Mouse (Mus musculus): ENCODE measurements around the gene Ppp3r1. TPM values are rescaled to one million over a fixed set of nuclear protein-coding genes. Genes with fewer than 3 reads are reported as not detected.

The Ppp3r1 gene
- 85.3 and 92.1 TPM in 2 replicates for polyA plus RNA-seq (2015; fragmentation: Nextera tagmentation; extraction: Ambion mirVana)

- H3K27ac ChIP-seq: peak within 1 kb of the TSS; percentile 98
- no peaks in the 10 kb centered on the region for H3K36me3 ChIP-seq
- under 1% methylated on average over 86 of the region's 89 CpGs for WGBS
- no peaks in the 10 kb centered on the region for H3K9me3 ChIP-seq (replicated peaks)
- H3K4me3 ChIP-seq (replicated peaks): peak within 1 kb of the TSS; percentile 80
- H3K4me2 ChIP-seq: peak within 1 kb of the TSS; percentile 83
- peak within 1 kb of the TSS; percentile 99 for H3K9ac ChIP-seq
- ATAC-seq (replicated peaks; ENCODE audit: low FRiP score): peak; percentile 98
- no peaks in the 10 kb centered on the region for H3K27me3 ChIP-seq
- peaks cover 23% of the 10 kb centered on the region for H3K4me1 ChIP-seq
These were observed at the start of gene Ppp3r1 for GRCm38 (mm10) chr11:17158858-17159737. Gene Ppp3r1, plus strand, starts transcription at chr11:17159263.

GRCm38 (mm10) chr11:17112419-17113090, 46.5 kb upstream of the Ppp3r1 start:
- Histone ChIP-seq H3K27me3 (no peaks in the 10 kb centered on the region), H3K4me1 (no peaks in the 10 kb centered on the region), H3K9me3 (replicated peaks) (no peaks in the 10 kb centered on the region), H3K36me3 (no peaks in the 10 kb centered on the region), H3K27ac (no peak overlapping the region), H3K4me3 (replicated peaks) (no peak overlapping the region), H3K4me2 (no peak overlapping the region), H3K9ac (no peak overlapping the region)
- 70% methylated on average over 1 of the region's 1 CpGs for WGBS
- ATAC-seq (replicated peaks; ENCODE audit: low FRiP score): no peak

GRCm38 (mm10) chr11:17126418-17126817, 32.6 kb upstream of the Ppp3r1 start:
- Histone ChIP-seq H3K36me3 (no peaks in the 10 kb centered on the region), H3K4me3 (replicated peaks) (no peak overlapping the region), H3K27me3 (no peaks in the 10 kb centered on the region), H3K27ac (no peak overlapping the region), H3K4me2 (no peak overlapping the region), H3K9me3 (replicated peaks) (no peaks in the 10 kb centered on the region), H3K4me1 (no peaks in the 10 kb centered on the region), H3K9ac (no peak overlapping the region)
- WGBS: 40% methylated on average over 2 of the region's 2 CpGs
- no peak for ATAC-seq (replicated peaks; ENCODE audit: low FRiP score)

- WGBS: 48% methylated on average over 6 of the region's 6 CpGs
- Histone ChIP-seq H3K4me1 (no peaks in the 10 kb centered on the region), H3K27ac (no peak overlapping the region), H3K9ac (no peak overlapping the region), H3K4me3 (replicated peaks) (no peak overlapping the region), H3K36me3 (no peaks in the 10 kb centered on the region), H3K4me2 (no peak overlapping the region), H3K27me3 (no peaks in the 10 kb centered on the region), H3K9me3 (replicated peaks) (no peaks in the 10 kb centered on the region)
- no peak for ATAC-seq (replicated peaks; ENCODE audit: low FRiP score)
These were observed 23.4 kb upstream of the Ppp3r1 start for GRCm38 (mm10) chr11:17135638-17136037.

GRCm38 (mm10) chr11:17138306-17139033, 20.6 kb upstream of the Ppp3r1 start:
- WGBS: 42% methylated on average over 6 of the region's 6 CpGs
- no peaks in the 10 kb centered on the region for H3K36me3 ChIP-seq
- H3K9me3 ChIP-seq (replicated peaks): no peaks in the 10 kb centered on the region
- no peak overlapping the region for H3K27ac ChIP-seq
- H3K27me3 ChIP-seq: no peaks in the 10 kb centered on the region
- no peak overlapping the region for H3K9ac ChIP-seq
- H3K4me2 ChIP-seq: no peak overlapping the region
- no peaks in the 10 kb centered on the region for H3K4me1 ChIP-seq
- no peak overlapping the region for H3K4me3 ChIP-seq (replicated peaks)
- no peak for ATAC-seq (replicated peaks; ENCODE audit: low FRiP score)

GRCm38 (mm10) chr11:17159738-17160241, 727 bp downstream of the Ppp3r1 start:
- Histone ChIP-seq H3K36me3 (no peaks in the 10 kb centered on the region), H3K4me3 (replicated peaks) (peak overlapping the region; percentile 80), H3K4me2 (peak overlapping the region; percentile 83), H3K4me1 (peaks cover 25% of the 10 kb centered on the region), H3K9ac (peak overlapping the region; percentile 99), H3K27ac (peak overlapping the region; percentile 98), H3K9me3 (replicated peaks) (no peaks in the 10 kb centered on the region), H3K27me3 (no peaks in the 10 kb centered on the region)
- ATAC-seq (replicated peaks; ENCODE audit: low FRiP score): peak; percentile 61
- WGBS: under 1% methylated on average over 43 of the region's 46 CpGs

GRCm38 (mm10) chr11:17160242-17160641, 1.2 kb downstream of the Ppp3r1 start:
- Histone ChIP-seq H3K4me1 (peaks cover 28% of the 10 kb centered on the region), H3K27ac (peak overlapping the region; percentile 98), H3K4me3 (replicated peaks) (peak overlapping the region; percentile 80), H3K9ac (peak overlapping the region; percentile 99), H3K4me2 (peak overlapping the region; percentile 83), H3K36me3 (no peaks in the 10 kb centered on the region), H3K27me3 (no peaks in the 10 kb centered on the region), H3K9me3 (replicated peaks) (no peaks in the 10 kb centered on the region)
- WGBS: 1% methylated on average over 12 of the region's 12 CpGs
- ATAC-seq (replicated peaks; ENCODE audit: low FRiP score): no peak

GRCm38 (mm10) chr11:17163956-17164355, 4.9 kb downstream of the Ppp3r1 start:
- no peak overlapping the region for H3K4me2 ChIP-seq
- H3K4me3 ChIP-seq (replicated peaks): no peak overlapping the region
- no peaks in the 10 kb centered on the region for H3K9me3 ChIP-seq (replicated peaks)
- H3K27ac ChIP-seq: no peak overlapping the region
- peaks cover 48% of the 10 kb centered on the region for H3K4me1 ChIP-seq
- H3K9ac ChIP-seq: no peak overlapping the region
- H3K36me3 ChIP-seq: no peaks in the 10 kb centered on the region
- no peak for ATAC-seq (replicated peaks; ENCODE audit: low FRiP score)
- WGBS: 68% methylated on average over 1 of the region's 1 CpGs
- H3K27me3 ChIP-seq: no peaks in the 10 kb centered on the region

GRCm38 (mm10) chr11:17166627-17167026, 7.6 kb downstream of the Ppp3r1 start:
- no peaks in the 10 kb centered on the region for H3K27me3 ChIP-seq
- no peak overlapping the region for H3K9ac ChIP-seq
- no peak overlapping the region for H3K27ac ChIP-seq
- H3K4me1 ChIP-seq: peaks cover 49% of the 10 kb centered on the region
- no peak overlapping the region for H3K4me2 ChIP-seq
- H3K36me3 ChIP-seq: no peaks in the 10 kb centered on the region
- H3K4me3 ChIP-seq (replicated peaks): no peak overlapping the region
- ATAC-seq (replicated peaks; ENCODE audit: low FRiP score): no peak
- 82% methylated on average over 7 of the region's 7 CpGs for WGBS
- no peaks in the 10 kb centered on the region for H3K9me3 ChIP-seq (replicated peaks)

GRCm38 (mm10) chr11:17169262-17169661, 10.2 kb downstream of the Ppp3r1 start:
- 73% methylated on average over 2 of the region's 2 CpGs for WGBS
- H3K4me1 ChIP-seq: peaks cover 35% of the 10 kb centered on the region
- ATAC-seq (replicated peaks; ENCODE audit: low FRiP score): no peak
- H3K27me3 ChIP-seq: no peaks in the 10 kb centered on the region
- H3K9me3 ChIP-seq (replicated peaks): no peaks in the 10 kb centered on the region
- no peak overlapping the region for H3K4me2 ChIP-seq
- no peak overlapping the region for H3K27ac ChIP-seq
- no peak overlapping the region for H3K4me3 ChIP-seq (replicated peaks)
- peaks cover 13% of the 10 kb centered on the region; the same call in 1 of the 2 replicates for H3K36me3 ChIP-seq
- no peak overlapping the region for H3K9ac ChIP-seq

GRCm38 (mm10) chr11:17170938-17171729, 12.1 kb downstream of the Ppp3r1 start:
- H3K9me3 ChIP-seq (replicated peaks): no peaks in the 10 kb centered on the region; the same call in 1 of the 2 replicates
- ATAC-seq (replicated peaks; ENCODE audit: low FRiP score): no peak
- H3K4me1 ChIP-seq: peaks cover 22% of the 10 kb centered on the region
- no peak overlapping the region for H3K4me3 ChIP-seq (replicated peaks)
- H3K4me2 ChIP-seq: no peak overlapping the region
- H3K9ac ChIP-seq: no peak overlapping the region
- no peak overlapping the region for H3K27ac ChIP-seq
- 92% methylated on average over 1 of the region's 1 CpGs for WGBS
- H3K36me3 ChIP-seq: peaks cover 15% of the 10 kb centered on the region; the same call in 1 of the 2 replicates
- H3K27me3 ChIP-seq: no peaks in the 10 kb centered on the region

Data from kidney, embryonic 15.5 days (tissue).